Mouse (Mus musculus) heart, adult 2 months (tissue): ENCODE measurements around the gene Tmem169. TPM values are rescaled to one million over a fixed set of nuclear protein-coding genes. Genes with fewer than 3 reads are reported as not detected.

Experiments used
- DNase-seq, 2 experiments: peaks; one replicate each; pipeline ENCODE4 v3.0.0; 2021
- H3K27ac ChIP-seq: fragments of 200-600 bp; 2 replicates; pipeline ENCODE4 v1.8.1; 2022
- H3K27me3 ChIP-seq: fragments of 200-500 bp; 2 replicates; pipeline ENCODE4 v1.6.1; 2012; ENCODE audit warnings: mild to moderate bottlenecking, low read length, inconsistent platforms, mixed read lengths; ENCODE audit not compliant: control insufficient read depth, insufficient read depth
- H3K36me3 ChIP-seq: fragments of 200-500 bp; 2 replicates; pipeline ENCODE4 v1.6.1; 2012; ENCODE audit warnings: low read length, inconsistent platforms; ENCODE audit not compliant: control insufficient read depth, insufficient read depth
- H3K4me1 ChIP-seq: fragments of 200-500 bp; 2 replicates; pipeline ENCODE4 v1.6.1; 2011; ENCODE audit warnings: low read length; ENCODE audit not compliant: control insufficient read depth, insufficient read depth
- H3K4me3 ChIP-seq: fragments of 200-600 bp; 2 replicates; pipeline ENCODE4 v1.8.1; 2022
- H3K79me2 ChIP-seq: fragments of 200-500 bp; replicated peaks from 2 replicates; pipeline ENCODE4 v1.6.1; 2012; ENCODE audit warnings: mild to moderate bottlenecking, inconsistent platforms, low read length, moderate library complexity, mixed read lengths; ENCODE audit not compliant: control insufficient read depth, insufficient read depth
- H3K9ac ChIP-seq: fragments of 200-500 bp; 2 replicates; pipeline ENCODE4 v1.6.1; 2012; ENCODE audit warnings: low read depth, mild to moderate bottlenecking, control low read depth, inconsistent platforms, low read length, mixed read lengths
- CTCF ChIP-seq: fragments of 200-600 bp; IDR thresholded peaks from 2 replicates; pipeline ENCODE4 v1.8.1; 2022; ENCODE audit warnings: antibody characterized with exemption, mild to moderate bottlenecking, moderate library complexity
- EP300 ChIP-seq: fragments of 200-500 bp; IDR thresholded peaks from 2 replicates; pipeline ENCODE4 v1.6.1; 2011; ENCODE audit warnings: low read depth, low read length, control low read depth; ENCODE audit not compliant: insufficient read depth
- POLR2A ChIP-seq: fragments of 200-500 bp; IDR thresholded peaks from 2 replicates; pipeline ENCODE4 v1.6.1; 2011; ENCODE audit warnings: mild to moderate bottlenecking, low read depth, low read length, control low read depth; ENCODE audit not compliant: insufficient read depth
- WGBS: fragments of 180-500 bp; shearing (Covaris S2); methylation state at CpG from one replicate; pipeline ENCODE4 v1.1.7; 2018; 5-methylcytosine and 5-hydroxymethylcytosine counted together
- intact Hi-C: fragments of 180-260 bp; cut with DNase I; formaldehyde crosslinking; loops from one replicate; pipeline ENCODE4 v1.15.1; 2025
- polyA plus RNA-seq: library from polyadenylated mRNA; depleted of rRNA; stranded (reverse); fragments of >200 nt; gene quantifications from 2 replicates; pipeline ENCODE4 v1.2.3, GENCODE M21; 2012
- total RNA-seq, 2 experiments: library from RNA; stranded (reverse); gene quantifications; 2 replicates each; pipeline ENCODE4 v1.2.3; 2021

Tmem169 gene
- total and polyA plus RNA-seq, 3 experiments: 0.04 to 0.16 TPM; not detected in 1

GRCm38 (mm10) chr1:72309744-72310424, 25.7 kb downstream of the Tmem169 start:
- Histone ChIP-seq H3K4me1 (peaks cover 1% of the 10 kb centered on the region; the same call in 1 of the 2 replicates), H3K27me3 (no peaks in the 10 kb centered on the region), H3K79me2 (no peaks in the 10 kb centered on the region), H3K9ac (no peak overlapping the region), H3K36me3 (no peaks in the 10 kb centered on the region), H3K4me3 (no peak overlapping the region), H3K27ac (no peak overlapping the region)
- no peak for DNase-seq
- WGBS: 84% methylated on average over 6 of the region's 6 CpGs
- intact Hi-C loops: loop anchor here (5.0 kb wide), 3 partner anchors 73 to 547 kb away; no protein-coding TSS in a partner anchor
- TF ChIP-seq POLR2A (no peak), CTCF (no peak)

GRCm38 (mm10) chr1:72312701-72313398, 28.7 kb downstream of the Tmem169 start:
- WGBS: 85% methylated on average over 9 of the region's 9 CpGs
- H3K4me3 ChIP-seq: no peak overlapping the region
- H3K79me2 ChIP-seq: no peaks in the 10 kb centered on the region
- no peak for DNase-seq
- no peak overlapping the region for H3K27ac ChIP-seq
- no peaks in the 10 kb centered on the region for H3K4me1 ChIP-seq
- TF ChIP-seq POLR2A (no peak), EP300 (no peak), CTCF (no peak)
- H3K9ac ChIP-seq: no peak overlapping the region
- intact Hi-C loops: loop anchor here (5.0 kb wide), 1 partner anchor 544 kb away; no protein-coding TSS in a partner anchor
- no peaks in the 10 kb centered on the region for H3K36me3 ChIP-seq
- no peaks in the 10 kb centered on the region for H3K27me3 ChIP-seq

DNA sequence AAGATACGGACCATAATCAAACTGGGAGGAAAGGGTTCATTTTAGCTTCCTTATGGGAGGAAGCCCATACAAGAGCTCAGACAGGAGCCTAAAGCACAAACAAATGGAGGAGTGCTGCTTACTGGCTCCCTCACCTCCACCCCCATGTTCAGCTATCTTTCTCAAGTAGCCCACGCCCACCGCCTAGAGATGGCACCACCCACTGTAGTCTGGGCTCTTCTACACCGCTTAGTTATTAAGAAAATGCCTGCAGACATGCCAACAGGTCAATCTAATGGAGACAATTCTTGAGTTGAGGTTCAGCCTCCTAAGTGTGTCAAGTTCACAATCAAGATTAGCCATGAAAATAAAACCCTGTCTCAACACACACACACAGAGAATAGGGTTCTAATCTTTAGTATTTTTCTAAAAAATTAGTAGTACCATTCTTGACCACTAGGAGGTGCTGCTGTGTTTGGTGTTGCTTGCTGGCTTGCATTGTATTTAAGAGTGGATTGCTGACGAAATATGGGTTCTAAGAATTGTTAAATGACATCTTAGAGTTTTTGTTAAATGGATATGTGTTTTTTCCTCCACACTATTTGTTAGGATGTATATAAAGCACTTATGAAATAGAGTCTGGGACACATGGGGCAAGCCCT, 29.4 kb downstream of the Tmem169 start:
- TF ChIP-seq EP300 (no peak), CTCF (peak; percentile 87), POLR2A (no peak)
- no peak overlapping the region for H3K4me3 ChIP-seq
- H3K27me3 ChIP-seq: no peaks in the 10 kb centered on the region
- no peak overlapping the region for H3K9ac ChIP-seq
- DNase-seq: no peak
- intact Hi-C loops: loop anchor here (5.0 kb wide), 1 partner anchor 544 kb away; no protein-coding TSS in a partner anchor
- 69% methylated on average over 5 of the region's 5 CpGs for whole genome bisulfite sequencing
- no peak overlapping the region for H3K27ac ChIP-seq
- no peaks in the 10 kb centered on the region for H3K79me2 ChIP-seq
- no peaks in the 10 kb centered on the region for H3K4me1 ChIP-seq
- no peaks in the 10 kb centered on the region for H3K36me3 ChIP-seq

- H3K4me3 ChIP-seq: no peak overlapping the region
- H3K9ac ChIP-seq: no peak overlapping the region
- no peaks in the 10 kb centered on the region for H3K4me1 ChIP-seq
- intact Hi-C loops: loop anchor here (5.0 kb wide), 1 partner anchor 262 kb away; no protein-coding TSS in a partner anchor
- H3K36me3 ChIP-seq: no peaks in the 10 kb centered on the region
- no peaks in the 10 kb centered on the region for H3K27me3 ChIP-seq
- no peaks in the 10 kb centered on the region for H3K79me2 ChIP-seq
- WGBS: 90% methylated on average over 4 of the region's 4 CpGs
- no peak overlapping the region for H3K27ac ChIP-seq
- TF ChIP-seq POLR2A (no peak), CTCF (no peak), EP300 (no peak)
- no peak for DNase-seq
These were observed 31.3 kb downstream of the Tmem169 start for GRCm38 (mm10) chr1:72315447-72315846.

DNA sequence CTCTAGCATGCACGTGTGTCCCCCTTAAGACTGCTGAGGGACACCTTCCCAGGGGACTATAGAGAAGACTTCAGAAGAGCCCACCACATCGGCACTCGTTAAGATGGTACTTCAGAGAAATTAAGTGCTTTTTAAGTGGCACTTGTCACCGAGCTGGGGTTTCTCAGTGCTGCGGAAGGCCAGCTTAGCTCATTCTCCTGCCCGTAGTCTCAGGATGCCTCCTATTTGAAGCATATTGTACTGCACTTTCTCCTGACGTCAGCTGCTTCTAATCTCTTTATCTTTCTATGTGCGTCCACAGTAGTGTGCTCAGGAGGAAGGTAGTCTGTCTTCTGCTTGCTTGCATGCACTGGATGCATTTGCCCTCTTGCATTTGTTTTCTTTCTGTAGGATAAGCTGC, 32.2 kb downstream of the Tmem169 start:
- no peak overlapping the region for H3K4me3 ChIP-seq
- H3K9ac ChIP-seq: no peak overlapping the region
- H3K36me3 ChIP-seq: no peaks in the 10 kb centered on the region
- intact Hi-C loops: loop anchor here (5.0 kb wide), 1 partner anchor 261 kb away; no protein-coding TSS in a partner anchor
- no peak for DNase-seq
- H3K79me2 ChIP-seq: no peaks in the 10 kb centered on the region
- WGBS: 80% methylated on average over 8 of the region's 8 CpGs
- TF ChIP-seq CTCF: no peak
- no peak for TF ChIP-seq EP300
- TF ChIP-seq POLR2A: no peak
- H3K27me3 ChIP-seq: no peaks in the 10 kb centered on the region
- H3K4me1 ChIP-seq: no peaks in the 10 kb centered on the region
- H3K27ac ChIP-seq: no peak overlapping the region
